Mouse (Mus musculus) A20 (cell line): ENCODE results near the gene Ets1.

Source experiments
- DNase-seq: peaks from one replicate; pipeline ENCODE4 v3.0.0-alpha.2; 2011; ENCODE audit warnings: low read depth, low spot score

Ets1 gene

DNA sequence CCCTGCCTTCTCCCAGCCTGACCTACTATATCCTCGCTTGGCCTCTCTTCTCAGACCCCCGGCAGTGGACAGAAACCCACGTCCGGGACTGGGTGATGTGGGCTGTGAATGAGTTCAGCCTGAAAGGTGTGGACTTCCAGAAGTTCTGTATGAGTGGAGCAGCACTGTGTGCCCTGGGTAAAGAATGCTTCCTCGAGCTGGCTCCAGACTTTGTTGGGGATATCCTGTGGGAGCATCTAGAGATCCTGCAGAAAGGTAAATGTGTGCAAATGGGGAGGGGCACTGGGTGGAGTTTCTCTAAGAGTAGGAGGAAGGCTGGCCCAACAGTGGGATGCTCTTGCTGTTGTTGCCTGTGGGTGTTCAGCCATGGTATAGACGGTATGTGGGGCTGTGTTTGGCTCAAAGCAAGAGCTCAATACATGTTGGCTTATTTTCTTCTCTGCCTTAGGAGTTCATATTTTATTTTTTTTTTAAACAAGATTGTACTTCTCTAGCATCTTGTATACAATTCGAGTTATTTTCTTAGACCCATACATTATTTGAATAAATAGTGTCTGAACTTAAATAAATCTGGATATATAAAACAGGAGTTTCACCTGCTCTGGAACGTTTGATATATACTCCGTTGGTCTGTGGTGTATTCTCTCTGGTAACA lies 94.1 kb downstream of the Ets1 start:
- DNase-seq = no peak

GRCm38 (mm10) chr9:32730656-32731590 lies 94.9 kb downstream of the Ets1 start:
- DNase-seq = no peak

DNA sequence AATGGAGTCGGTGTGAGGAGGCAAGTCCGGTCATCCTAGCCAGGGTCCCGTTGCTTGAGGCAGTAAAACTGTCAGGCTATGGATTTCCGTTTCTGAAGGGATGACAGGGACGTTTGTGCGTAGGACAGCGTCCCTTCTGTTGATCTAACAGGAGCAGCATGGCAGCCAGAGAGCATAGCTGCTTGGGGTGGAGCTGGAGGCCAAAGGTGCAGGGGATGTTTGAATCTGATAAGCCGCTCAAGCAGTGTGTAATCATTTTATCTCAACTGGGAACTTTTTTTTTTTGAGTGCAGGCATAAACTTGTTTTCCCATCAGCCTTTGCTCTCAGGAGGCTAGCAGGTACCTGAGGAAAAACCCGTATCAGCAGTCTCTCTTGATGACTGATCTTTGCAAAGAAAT lies 95.8 kb downstream of the Ets1 start:
- DNase-seq = no peak

- DNase-seq = no peak
These were observed 99.0 kb downstream of the Ets1 start for GRCm38 (mm10) chr9:32735071-32735470.

- DNase-seq = no peak
These were observed 100.0 kb downstream of the Ets1 start for GRCm38 (mm10) chr9:32736051-32736450.

GRCm38 (mm10) chr9:32739988-32740387 lies 104.0 kb downstream of the Ets1 start:
- peak; percentile 67 for DNase-seq

GRCm38 (mm10) chr9:32740751-32741387 lies 104.8 kb downstream of the Ets1 start:
- no peak for DNase-seq

DNA sequence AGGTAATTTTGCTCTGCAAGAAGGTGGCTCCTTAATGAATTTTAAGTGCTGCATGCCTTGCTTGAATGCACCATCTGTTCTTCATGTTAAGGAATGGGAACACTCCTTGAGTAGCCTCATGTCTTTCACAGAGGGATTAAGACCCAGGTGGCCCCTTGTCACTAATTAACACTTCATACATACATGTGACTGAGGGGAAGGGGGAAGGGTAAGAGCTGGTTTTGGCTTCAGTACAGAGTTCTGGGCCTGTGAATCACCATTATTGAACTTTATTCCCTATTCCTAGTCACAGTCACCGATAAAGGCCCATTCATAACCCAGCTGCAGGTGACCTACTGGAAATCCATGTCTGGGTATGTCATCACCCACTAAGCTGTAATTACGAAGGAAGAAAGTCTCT lies 105.7 kb downstream of the Ets1 start:
- no peak for DNase-seq

- no peak for DNase-seq
These were observed 107.1 kb downstream of the Ets1 start for GRCm38 (mm10) chr9:32743157-32743556.

DNA sequence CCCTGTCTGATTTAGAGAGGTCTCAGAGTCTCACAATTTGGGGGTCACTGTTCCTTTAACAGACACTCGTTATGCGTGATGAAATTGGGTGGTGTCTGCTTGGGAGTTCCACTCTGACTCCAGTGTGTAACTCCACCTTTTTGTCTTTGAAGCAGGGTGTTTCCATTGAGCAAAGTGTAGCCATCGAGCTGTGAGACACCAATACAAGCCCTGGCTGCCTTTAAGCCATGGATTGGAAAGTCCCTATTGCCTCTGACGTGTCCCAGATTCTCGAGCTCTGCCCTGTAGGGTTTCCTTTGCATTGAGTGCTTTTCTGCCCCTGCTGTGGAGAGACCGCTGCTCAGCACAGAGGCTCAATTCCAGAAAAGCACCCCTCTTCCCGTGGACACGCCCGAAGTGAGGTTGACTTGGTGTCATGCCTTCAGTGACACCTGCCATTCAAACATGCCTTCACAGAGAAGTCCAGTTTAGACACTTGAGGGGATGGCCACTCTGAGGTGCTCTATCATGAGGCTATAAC lies 107.7 kb downstream of the Ets1 start:
- no peak for DNase-seq

GRCm38 (mm10) chr9:32744288-32744687 lies 108.3 kb downstream of the Ets1 start:
- no peak for DNase-seq

DNA sequence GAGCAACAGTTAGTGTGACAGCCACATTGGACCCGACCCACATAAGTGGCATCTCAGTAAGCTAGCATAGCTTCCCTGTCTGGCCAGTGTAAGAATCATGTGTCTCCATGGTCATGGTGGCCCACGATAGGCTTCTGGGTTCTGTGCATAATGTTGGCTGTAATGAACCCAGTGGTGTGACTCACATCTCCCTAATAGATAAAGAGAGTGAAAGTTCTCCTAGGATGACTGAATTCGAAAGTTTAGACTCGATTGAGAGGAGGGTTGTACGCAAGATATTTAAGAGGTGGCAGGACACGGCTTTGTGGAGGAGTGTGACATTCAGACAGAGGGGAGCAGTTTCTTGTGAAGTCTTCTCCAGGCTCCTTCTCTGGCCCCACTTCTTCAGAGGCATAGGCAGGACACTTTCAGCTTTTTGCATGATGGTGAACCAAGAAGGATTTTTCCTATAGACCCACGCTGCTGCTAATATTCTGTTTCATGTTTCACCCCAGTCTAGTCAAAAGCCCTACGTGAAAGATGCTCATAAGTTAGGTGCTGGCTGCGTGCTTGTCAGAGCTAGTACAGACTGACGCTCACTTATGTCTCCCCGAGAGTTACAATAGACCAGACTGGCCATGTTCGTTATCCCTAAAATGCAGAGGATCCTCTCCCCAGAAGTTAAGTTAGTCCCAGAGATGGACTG lies 109.2 kb downstream of the Ets1 start:
- DNase-seq = peak; percentile 76

DNA sequence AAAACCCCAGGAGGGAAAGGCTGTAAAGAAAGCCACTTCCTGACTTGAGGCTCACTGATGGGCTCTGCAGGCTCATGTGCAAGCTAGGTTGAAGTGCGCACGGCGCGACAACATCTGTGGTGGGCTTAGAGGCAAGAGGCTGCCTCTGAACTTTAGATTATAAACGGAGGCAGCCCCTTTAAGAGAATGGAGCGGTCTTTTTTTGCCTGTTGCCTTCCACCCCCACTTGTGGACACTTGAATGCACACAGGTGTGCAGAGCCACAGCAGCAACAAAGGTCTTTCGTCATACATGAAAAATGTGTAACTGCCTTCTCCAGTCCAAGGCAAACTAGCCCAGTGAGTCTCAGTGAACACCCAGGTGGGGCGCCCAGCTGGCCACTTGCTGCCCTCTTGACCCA lies 110.0 kb downstream of the Ets1 start:
- DNase-seq = peak; percentile 92

- DNase-seq = no peak
These were observed 110.6 kb downstream of the Ets1 start for GRCm38 (mm10) chr9:32746615-32747014.

GRCm38 (mm10) chr9:32747624-32748023 lies 111.6 kb downstream of the Ets1 start:
- peak; percentile 97 for DNase-seq

DNA sequence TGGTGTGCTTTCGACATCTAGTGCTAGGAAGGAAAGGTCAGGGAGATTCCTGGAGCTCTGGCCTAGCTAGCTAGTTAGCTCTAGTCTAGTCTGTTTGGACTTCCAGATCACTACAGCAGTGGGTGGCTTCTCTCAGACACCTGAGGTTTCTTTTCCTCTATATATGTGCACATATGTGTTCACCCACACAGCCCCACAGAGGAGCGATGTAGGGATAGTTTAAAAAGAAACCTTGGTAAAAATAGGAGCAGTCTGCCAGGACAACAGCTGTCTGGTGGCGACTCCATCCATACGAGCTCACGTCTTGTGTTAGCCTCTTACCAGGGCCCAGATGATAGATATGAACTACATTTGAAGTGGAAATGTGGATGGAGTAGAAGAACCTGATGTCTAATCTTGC lies 112.5 kb downstream of the Ets1 start:
- peak; percentile 36 for DNase-seq

- DNase-seq = peak; percentile 50
These were observed 113.9 kb downstream of the Ets1 start for GRCm38 (mm10) chr9:32749721-32750480.

DNA sequence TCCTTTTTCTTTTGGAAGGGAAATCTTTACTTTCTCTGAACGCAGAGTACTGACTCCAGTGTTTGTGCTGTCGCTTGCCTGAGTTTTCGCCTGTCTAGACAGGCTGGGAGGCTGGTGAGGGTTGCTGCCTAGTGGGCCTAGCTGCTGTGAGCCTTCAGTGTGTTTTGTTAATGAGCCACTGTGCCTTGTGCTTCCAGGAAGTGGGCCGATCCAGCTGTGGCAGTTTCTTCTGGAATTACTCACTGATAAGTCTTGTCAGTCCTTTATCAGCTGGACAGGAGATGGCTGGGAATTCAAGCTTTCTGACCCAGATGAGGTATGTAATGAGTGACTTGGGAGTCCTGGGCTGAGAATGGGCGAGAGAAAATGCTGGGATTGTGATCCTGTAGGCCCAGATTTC lies 116.6 kb downstream of the Ets1 start:
- no peak for DNase-seq

- no peak for DNase-seq
These were observed 118.3 kb downstream of the Ets1 start for GRCm38 (mm10) chr9:32754311-32754710.

- no peak for DNase-seq
These were observed 120.0 kb downstream of the Ets1 start for GRCm38 (mm10) chr9:32756002-32756401.
